Comparison of ENCODE assay signal across 8 mouse cellular contexts in the genomic region with DNA sequence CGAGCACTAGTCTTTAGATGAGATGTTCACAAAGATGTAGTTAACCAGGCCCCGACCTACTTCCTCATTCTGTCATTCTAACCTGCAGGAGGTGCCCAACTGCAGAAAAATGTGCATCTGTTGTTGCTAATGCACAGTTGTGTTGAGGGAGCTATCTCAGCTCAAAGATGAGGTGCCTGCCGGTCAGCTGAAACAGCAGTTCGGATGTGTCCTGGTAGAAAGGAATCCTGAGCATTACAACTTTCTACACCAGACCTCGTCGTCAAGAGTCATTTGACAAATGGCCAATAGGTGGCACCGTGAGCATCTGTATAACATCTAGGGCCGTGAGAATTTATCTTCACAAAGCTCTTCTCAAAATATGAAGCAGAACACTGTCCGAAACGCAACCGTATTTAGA. TPM values are rescaled to one million over a fixed set of nuclear protein-coding genes. Genes with fewer than 3 reads are reported as not detected.
DNase-seq lines count a peak whose midpoint lies in the region; ATAC-seq and TF ChIP-seq lines count a peak whose summit lies in the region.

No protein-coding gene starts in this region.

- peak; percentile 17 to 18 for DNase-seq in cerebellum, adult 2 months
- DNase-seq in cerebellum, adult 11-12 months: no peak
- DNase-seq in urinary bladder, adult 18-20 months (ENCODE audit: low spot score in 2 of 2): peak; percentile 3 to 35
- DNase-seq in urinary bladder, postnatal 4 days (ENCODE audit: low spot score in 2 of 2): no peak
- DNase-seq in embryo, embryonic 9.5 days (ENCODE audit: extremely low spot score): peak; percentile 59
- peak; percentile 55 for DNase-seq in kidney, adult 9 months
- DNase-seq in liver, postnatal 0 days: peak; percentile 41
- DNase-seq in right cerebral cortex, postnatal 14 days: peak; percentile 63

- no peaks in the 10 kb centered on the region; the same call in 1 of the 2 replicates for H3K27me3 ChIP-seq in cerebellum, adult 2 months (ENCODE audit: control insufficient read depth, insufficient read depth, low read length)
- H3K27me3 ChIP-seq in liver, postnatal 0 days (ENCODE audit: insufficient read depth, low read length): no peaks in the 10 kb centered on the region

- H3K36me3 ChIP-seq in liver, postnatal 0 days (replicated peaks; ENCODE audit: insufficient read depth, low read length): no peaks in the 10 kb centered on the region

- no peak for ATAC-seq in liver, postnatal 0 days

- 20% methylated on average over 11 of the region's 11 CpGs for WGBS in cerebellum, adult 2 months
- 19% methylated on average over 11 of the region's 11 CpGs for WGBS in liver, postnatal 0 days (ENCODE audit: insufficient replicate concordance)

- TF ChIP-seq CTCF in cerebellum, adult 2 months (IDR thresholded peaks at IDR 0.05; ENCODE audit: borderline replicate concordance, insufficient read depth, low read depth, low read length): no peak; the same call in 1 of the 2 replicates
- TF ChIP-seq CTCF in liver, postnatal 0 days (IDR thresholded peaks at IDR 0.05; ENCODE audit: low read depth): peak; percentile 68

- H3K9me3 ChIP-seq in liver, postnatal 0 days (ENCODE audit: low read length): no peaks in the 10 kb centered on the region

- TF ChIP-seq EP300 in liver, postnatal 0 days (IDR thresholded peaks at IDR 0.05; ENCODE audit: low read depth): no peak

- H3K27ac ChIP-seq in cerebellum, adult 2 months (ENCODE audit: insufficient read depth, low read length): no peak overlapping the region
- H3K27ac ChIP-seq in liver, postnatal 0 days (ENCODE audit: low read depth): no peak overlapping the region

- TF ChIP-seq POLR2A in cerebellum, adult 2 months (IDR thresholded peaks at IDR 0.05; ENCODE audit: borderline replicate concordance, insufficient read depth, low read length): no peak

- H3K4me3 ChIP-seq in cerebellum, adult 2 months (replicated peaks; ENCODE audit: insufficient read depth, low read depth, low read length): no peak overlapping the region
- no peak overlapping the region for H3K4me3 ChIP-seq in liver, postnatal 0 days (ENCODE audit: low read depth, low read length)

- H3K4me1 ChIP-seq in cerebellum, adult 2 months (ENCODE audit: control insufficient read depth, insufficient read depth, low read length): no peaks in the 10 kb centered on the region
- H3K4me1 ChIP-seq in liver, postnatal 0 days (ENCODE audit: insufficient read depth): no peaks in the 10 kb centered on the region

- no peak overlapping the region for H3K4me2 ChIP-seq in liver, postnatal 0 days (ENCODE audit: low read depth, low read length)

- H3K9ac ChIP-seq in liver, postnatal 0 days (replicated peaks): no peak overlapping the region

RNA-seq across cellular contexts. Expression of a gene that starts 30.4 kb away (rescaled TPM):
- 30.1 and 35.8 TPM in 2 replicates for polyA plus RNA-seq in cerebellum, adult 2 months (2012; rRNA removed)
- 33.5 and 33.9 TPM in 2 replicates for polyA plus RNA-seq in liver, postnatal 0 days (2015; fragmentation: Nextera tagmentation; extraction: Ambion mirVana)

RNA-seq across cellular contexts. Expression of a gene that starts 55.3 kb away (rescaled TPM):
- 0.62 and 0.76 TPM in 2 replicates for polyA plus RNA-seq in cerebellum, adult 2 months (2012; rRNA removed)
- 1.5 and 1.6 TPM in 2 replicates for polyA plus RNA-seq in liver, postnatal 0 days (2015; fragmentation: Nextera tagmentation; extraction: Ambion mirVana)

RNA-seq across cellular contexts. Expression of a gene that starts 55.8 kb away (rescaled TPM):
- polyA plus RNA-seq in cerebellum, adult 2 months (2012; rRNA removed): 122 and 127 TPM in 2 replicates
- polyA plus RNA-seq in liver, postnatal 0 days (2015; fragmentation: Nextera tagmentation; extraction: Ambion mirVana): 140 and 150 TPM in 2 replicates

Comparison
In these comparisons a context has a peak if more than half of its experiments do, and no peak if none do; other contexts are left out.
1. DNase-seq: peak in cerebellum, adult 2 months (2 of 2), urinary bladder, adult 18-20 months (2 of 2), embryo, embryonic 9.5 days (single experiment), kidney, adult 9 months (single experiment), liver, postnatal 0 days (single experiment) and right cerebral cortex, postnatal 14 days (single experiment); none in cerebellum, adult 11-12 months (single experiment) and urinary bladder, postnatal 4 days (0 of 2).